Comparison of ENCODE assay signal across 30 mouse cellular contexts in the genomic region with DNA sequence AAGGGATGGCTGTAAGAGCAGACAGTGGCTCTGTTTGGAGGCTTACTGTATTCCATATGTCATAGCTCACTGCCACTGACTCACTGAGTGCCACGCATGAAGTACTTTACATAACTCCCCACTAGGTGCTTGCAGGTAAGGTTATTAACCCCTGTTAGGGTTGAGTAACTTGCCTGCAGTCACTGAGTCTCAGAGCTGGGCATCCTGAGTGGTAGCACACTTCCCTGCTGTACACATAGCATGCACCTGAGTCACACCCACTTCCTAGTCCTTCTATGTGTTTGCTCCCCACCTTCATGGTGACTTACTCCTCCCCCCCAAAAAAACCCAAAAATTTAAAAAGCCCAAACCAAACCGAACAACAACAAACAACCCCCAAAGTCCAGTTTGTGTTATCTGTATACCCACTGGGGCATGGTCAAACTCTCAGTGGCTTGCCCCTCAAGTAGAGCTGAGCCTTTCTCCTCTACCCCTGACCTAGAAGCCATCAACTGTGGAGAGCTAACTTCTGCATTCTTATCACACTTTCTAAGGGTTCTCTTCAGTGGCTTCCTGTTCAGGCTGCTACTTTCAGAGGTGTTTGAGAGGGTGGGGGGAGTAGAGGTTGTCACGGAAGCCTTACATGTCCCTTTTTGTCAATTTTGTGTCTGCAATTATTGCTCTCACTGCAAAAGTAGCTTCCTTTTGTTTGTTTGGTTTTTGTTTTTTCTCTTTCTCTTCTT. TPM values are rescaled to one million over a fixed set of nuclear protein-coding genes. Genes with fewer than 3 reads are reported as not detected.
"Had no signal": no experiment of that assay in that cellular context is flagged by ENCODE, and none has a peak within 500 bp of the region (broad histone marks: within the 10 kb centered on the region; RNA-seq: fewer than 3 reads in every experiment).

No protein-coding gene starts in this region.

- H3K27me3 ChIP-seq: liver, embryonic 13.5 days; midbrain, embryonic 13.5 days; neural tube, embryonic 12.5 days; neural tube, embryonic 15.5 days had no signal

- H3K4me1 ChIP-seq: liver, embryonic 13.5 days; midbrain, embryonic 10.5 days; midbrain, embryonic 13.5 days; neural tube, embryonic 12.5 days; neural tube, embryonic 15.5 days had no signal

- H3K9ac ChIP-seq: liver, embryonic 13.5 days; midbrain, embryonic 13.5 days; neural tube, embryonic 12.5 days; neural tube, embryonic 15.5 days had no signal

- ATAC-seq: intestine, postnatal 0 days; midbrain, embryonic 13.5 days; midbrain, embryonic 16.5 days had no signal

- DNase-seq: kidney, adult 2 months; kidney, postnatal 25 days; layer of hippocampus, adult 9-11 months; liver, embryonic 13.5 days; lung, postnatal 4 days; right cerebral cortex, adult 18-20 months; right cerebral cortex, postnatal 14 days; right cerebral cortex, postnatal 4 days; thymus, adult 2 months; thymus, postnatal 14 days; thymus, postnatal 4 days had no signal

- H3K9me3 ChIP-seq: liver, embryonic 13.5 days; midbrain, embryonic 10.5 days; midbrain, embryonic 13.5 days; neural tube, embryonic 12.5 days; neural tube, embryonic 15.5 days had no signal

- H3K4me3 ChIP-seq: layer of hippocampus, adult 2 months; liver, embryonic 13.5 days; midbrain, embryonic 10.5 days; midbrain, embryonic 13.5 days; neural tube, embryonic 12.5 days; neural tube, embryonic 15.5 days had no signal

- H3K36me3 ChIP-seq: liver, embryonic 13.5 days; midbrain, embryonic 10.5 days; midbrain, embryonic 13.5 days; neural tube, embryonic 12.5 days; neural tube, embryonic 15.5 days had no signal

- H3K27ac ChIP-seq: kidney, postnatal 0 days; layer of hippocampus, adult 2 months; liver, embryonic 13.5 days; midbrain, embryonic 10.5 days; midbrain, embryonic 13.5 days; neural tube, embryonic 12.5 days; neural tube, embryonic 15.5 days; stomach, postnatal 0 days had no signal

- H3K4me2 ChIP-seq: liver, embryonic 13.5 days; midbrain, embryonic 13.5 days; neural tube, embryonic 12.5 days; neural tube, embryonic 15.5 days had no signal

RNA-seq across cellular contexts. Expression of gene Lrrc52, which starts 20.5 kb away (rescaled TPM):
- total RNA-seq: layer of hippocampus, adult 2 months; layer of hippocampus, postnatal 25 days; left cerebral cortex, adult 18-20 months; left cerebral cortex, postnatal 25 days; liver, adult 2 months; megakaryocyte, adult 5-6 weeks had no signal
- polyA plus RNA-seq: intestine, postnatal 0 days; kidney, embryonic 14.5 days; kidney, postnatal 0 days; large intestine, adult 2 months; limb, embryonic 11.5 days; limb, embryonic 14.5 days; liver, adult 2 months; liver, embryonic 13.5 days; midbrain, embryonic 10.5 days; midbrain, embryonic 16.5 days; neural tube, embryonic 12.5 days; stomach, embryonic 14.5 days; stomach, postnatal 0 days; thymus, adult 2 months had no signal
